Mouse (Mus musculus) heart, embryonic 16.5 days (tissue): ENCODE results near the gene Cdc37l1. TPM values are rescaled to one million over a fixed set of nuclear protein-coding genes. Genes with fewer than 3 reads are reported as not detected.

Source experiments
- ATAC-seq: fragments of 200-750 bp; cut with Nextera tagmentation; replicated peaks from 2 replicates; pipeline ENCODE4 v1.8.0; 2017; ENCODE audit warnings: moderate number of reproducible peaks; ENCODE audit not compliant: insufficient read depth, low FRiP score; ENCODE audit errors: extremely low read depth
- H3K27ac ChIP-seq: fragments of 300-500 bp; sonication (generic); 2 replicates; pipeline ENCODE4 v1.5.1; 2014; ENCODE audit warnings: mild to moderate bottlenecking, low read length, control low read depth, moderate library complexity
- H3K27me3 ChIP-seq: fragments of 300-500 bp; sonication (generic); 2 replicates; pipeline ENCODE4 v1.6.1; 2014; ENCODE audit warnings: low read length, mixed read lengths; ENCODE audit not compliant: control insufficient read depth, insufficient read depth
- H3K36me3 ChIP-seq: fragments of 300-500 bp; sonication (generic); 2 replicates; pipeline ENCODE4 v1.6.1; 2014; ENCODE audit not compliant: control insufficient read depth, insufficient read depth
- H3K4me1 ChIP-seq: fragments of 300-500 bp; sonication (generic); 2 replicates; pipeline ENCODE4 v1.6.1; 2014; ENCODE audit warnings: low read length, mixed read lengths; ENCODE audit not compliant: control insufficient read depth, insufficient read depth
- H3K4me2 ChIP-seq: fragments of 300-500 bp; sonication (generic); 2 replicates; pipeline ENCODE4 v1.6.1; 2014; ENCODE audit warnings: low read depth, mild to moderate bottlenecking, control low read depth, low read length
- H3K4me3 ChIP-seq: fragments of 300-500 bp; sonication (generic); 2 replicates; pipeline ENCODE4 v1.5.1; 2014; ENCODE audit warnings: mild to moderate bottlenecking, control low read depth, low read length
- H3K9ac ChIP-seq: fragments of 300-500 bp; sonication (generic); 2 replicates; pipeline ENCODE4 v1.6.1; 2014; ENCODE audit warnings: low read length, control low read depth
- H3K9me3 ChIP-seq: fragments of 300-500 bp; sonication (generic); replicated peaks from 2 replicates; pipeline ENCODE4 v1.6.1; 2016; ENCODE audit warnings: low read length; ENCODE audit not compliant: control insufficient read depth
- WGBS: fragments of 180-500 bp; shearing (Covaris S2); extraction: QIAGEN DNeasy Blood & Tissue Kit; methylation state at CpG from one replicate; pipeline ENCODE4 v1.1.7; 2014; 5-methylcytosine and 5-hydroxymethylcytosine counted together
- polyA plus RNA-seq: library from polyadenylated mRNA; unstranded; fragments of >200 nt; fragmentation: Nextera tagmentation; extraction: Ambion mirVana; gene quantifications from 2 replicates; pipeline ENCODE4 v1.2.1, GENCODE M21; 2015

Cdc37l1 gene
- polyA plus RNA-seq, 1 experiment from 2014 or later: 55.7 TPM

DNA sequence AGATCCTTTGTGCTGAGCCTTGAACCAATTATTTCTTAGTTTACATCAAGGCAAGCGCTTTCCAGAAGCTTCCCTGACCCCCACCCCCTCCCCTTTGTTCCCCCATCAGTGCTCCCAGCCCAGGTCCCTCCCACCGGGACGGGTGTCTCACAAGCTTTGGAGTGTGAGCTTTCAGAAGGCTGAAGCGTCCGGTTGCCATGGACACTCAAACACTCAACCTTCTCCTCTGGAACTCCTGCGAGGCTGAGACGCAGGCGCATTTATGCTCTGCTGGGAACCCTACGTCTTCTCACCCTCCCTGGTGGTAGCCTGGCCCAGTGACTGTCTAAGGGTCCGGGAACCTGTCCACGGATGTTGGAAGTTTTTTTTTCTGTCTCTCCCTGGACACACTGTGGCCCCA, 22.5 kb upstream of the Cdc37l1 start, which contains the start of gene 4430402I18Rik:
TSS of gene 4430402I18Rik (minus strand) at position 149 of the 400 bp plus-strand sequence.
- H3K9ac ChIP-seq: no peak within 1 kb of the TSS
- no peak for ATAC-seq
- H3K9me3 ChIP-seq: no peaks in the 10 kb centered on the region
- no peaks in the 10 kb centered on the region for H3K36me3 ChIP-seq
- 19% methylated on average over 11 of the region's 11 CpGs for WGBS
- H3K27me3 ChIP-seq: no peaks in the 10 kb centered on the region
- H3K4me2 ChIP-seq: peak within 1 kb of the TSS; percentile 36
- H3K4me3 ChIP-seq: no peak within 1 kb of the TSS
- H3K4me1 ChIP-seq: peaks cover 16% of the 10 kb centered on the region
- no peak within 1 kb of the TSS for H3K27ac ChIP-seq

DNA sequence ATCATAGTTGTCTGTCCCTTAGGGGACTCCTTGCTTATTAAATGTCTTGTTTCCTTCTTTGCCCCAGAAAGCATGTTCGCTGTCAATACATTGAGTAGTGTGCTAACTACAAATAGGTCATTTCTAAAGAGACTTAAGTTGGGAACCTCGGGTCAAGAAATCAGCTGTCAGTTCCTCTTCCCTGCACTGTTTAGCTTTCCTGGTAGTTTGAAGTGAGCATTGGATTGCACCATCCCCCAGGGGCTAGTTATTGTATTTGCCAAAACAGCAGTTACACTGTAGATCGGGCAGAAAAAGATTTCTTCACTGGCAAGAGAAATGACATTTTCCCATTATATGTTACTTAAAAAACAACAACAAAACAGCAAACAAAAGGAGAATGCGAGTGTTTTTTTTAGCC, 22.0 kb upstream of the Cdc37l1 start:
- Histone ChIP-seq H3K9ac (no peak overlapping the region), H3K4me1 (peaks cover 16% of the 10 kb centered on the region), H3K4me3 (no peak overlapping the region), H3K9me3 (no peaks in the 10 kb centered on the region), H3K27ac (no peak overlapping the region), H3K27me3 (no peaks in the 10 kb centered on the region), H3K4me2 (no peak overlapping the region), H3K36me3 (no peaks in the 10 kb centered on the region)
- ATAC-seq: no peak
- WGBS: 68% methylated on average over 4 of the region's 4 CpGs

DNA sequence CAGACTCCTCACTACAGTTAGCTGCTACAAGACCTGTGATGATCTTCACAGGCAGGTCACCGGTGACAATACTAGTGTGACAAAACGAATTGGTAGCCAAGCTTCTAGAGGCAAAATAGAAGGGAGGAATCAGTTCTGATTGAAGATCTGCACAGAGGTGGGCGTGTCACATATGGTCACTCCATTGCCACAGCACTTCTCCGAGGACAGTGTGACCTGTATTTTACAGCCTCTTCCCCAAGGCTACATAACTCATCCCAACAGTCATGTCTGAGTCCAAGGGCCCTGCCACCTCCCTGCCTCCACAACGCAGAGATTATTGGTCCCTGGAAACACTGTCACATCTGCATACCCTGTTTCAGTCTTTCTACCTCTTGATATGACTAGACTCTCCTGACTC, 20.9 kb upstream of the Cdc37l1 start:
- Histone ChIP-seq H3K9me3 (no peaks in the 10 kb centered on the region), H3K4me1 (peaks cover 16% of the 10 kb centered on the region), H3K27me3 (no peaks in the 10 kb centered on the region), H3K4me3 (no peak overlapping the region), H3K9ac (no peak overlapping the region), H3K4me2 (no peak overlapping the region), H3K27ac (no peak overlapping the region), H3K36me3 (no peaks in the 10 kb centered on the region)
- ATAC-seq: no peak
- WGBS: 76% methylated on average over 5 of the region's 5 CpGs

DNA sequence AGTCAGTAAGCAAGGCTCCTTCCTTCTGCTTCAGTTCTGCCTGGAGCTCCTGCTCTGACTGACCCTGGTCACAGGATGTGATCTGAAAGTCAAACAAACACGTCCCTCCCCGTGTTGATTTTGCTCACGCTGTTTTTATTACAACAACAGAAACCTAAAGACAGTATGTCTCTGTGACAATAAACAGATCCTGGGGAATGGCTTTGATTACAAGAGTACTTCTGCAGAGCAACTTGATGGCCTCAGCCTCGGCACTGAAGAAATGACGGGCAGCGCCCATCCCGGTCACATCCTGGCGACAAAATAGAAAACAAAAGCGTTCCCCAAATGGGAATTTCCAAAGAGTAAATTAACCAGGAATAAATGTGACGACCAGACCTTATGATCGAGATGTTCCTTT, 19.9 kb upstream of the Cdc37l1 start:
- H3K27ac ChIP-seq: no peak overlapping the region
- H3K9me3 ChIP-seq: no peaks in the 10 kb centered on the region; the same call in 1 of the 2 replicates
- H3K4me1 ChIP-seq: peaks cover 10% of the 10 kb centered on the region
- H3K36me3 ChIP-seq: no peaks in the 10 kb centered on the region
- H3K9ac ChIP-seq: no peak overlapping the region
- WGBS: 56% methylated on average over 11 of the region's 11 CpGs
- ATAC-seq: no peak
- H3K4me3 ChIP-seq: no peak overlapping the region
- peaks cover 5% of the 10 kb centered on the region for H3K27me3 ChIP-seq
- H3K4me2 ChIP-seq: no peak overlapping the region

DNA sequence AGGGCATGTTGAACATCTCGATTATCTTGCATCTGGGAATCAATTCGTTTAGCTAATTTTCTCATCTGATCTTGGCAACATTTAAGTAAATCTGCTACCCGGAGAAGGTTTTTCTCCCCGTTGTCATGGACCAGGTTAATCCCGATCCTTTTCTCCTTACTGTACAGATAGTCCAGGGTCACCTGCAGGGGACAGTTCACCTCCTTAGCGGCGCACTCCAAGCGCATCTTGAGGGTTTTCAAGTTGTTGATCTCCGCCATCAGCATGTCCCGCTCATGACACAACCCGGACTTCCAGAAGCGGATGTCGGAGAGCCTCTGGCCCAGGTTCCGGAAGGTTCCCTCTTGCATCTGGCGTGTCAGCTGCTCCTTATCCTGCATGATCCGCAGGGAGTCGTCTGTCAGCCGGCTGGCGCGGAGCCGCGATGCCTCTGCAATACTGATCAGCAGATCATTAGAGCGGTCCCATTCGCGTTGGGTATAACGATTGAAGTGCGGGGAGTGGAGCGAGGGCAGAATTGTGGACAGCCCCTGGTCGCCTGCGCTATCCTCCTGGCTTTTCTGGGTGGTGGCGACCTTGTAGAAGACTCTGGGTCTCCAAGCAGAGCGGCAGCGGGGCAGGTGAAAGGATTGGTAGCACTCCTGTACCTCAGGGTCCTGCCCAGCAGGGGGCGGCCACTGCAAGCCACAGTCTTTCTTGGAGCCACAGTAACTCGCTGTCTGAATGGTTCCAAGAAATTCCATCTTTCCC, 15.1 kb upstream of the Cdc37l1 start:
- Histone ChIP-seq H3K9ac (peak overlapping the region; percentile 62), H3K9me3 (no peaks in the 10 kb centered on the region; the same call in 1 of the 2 replicates), H3K27ac (no peak overlapping the region), H3K4me3 (peak overlapping the region; percentile 54), H3K4me2 (peak overlapping the region; percentile 87), H3K27me3 (peaks cover 5% of the 10 kb centered on the region), H3K4me1 (no peaks in the 10 kb centered on the region), H3K36me3 (no peaks in the 10 kb centered on the region)
- no peak; the same call in 1 of the 2 replicates for ATAC-seq
- 17% methylated on average over 35 of the region's 35 CpGs for WGBS

DNA sequence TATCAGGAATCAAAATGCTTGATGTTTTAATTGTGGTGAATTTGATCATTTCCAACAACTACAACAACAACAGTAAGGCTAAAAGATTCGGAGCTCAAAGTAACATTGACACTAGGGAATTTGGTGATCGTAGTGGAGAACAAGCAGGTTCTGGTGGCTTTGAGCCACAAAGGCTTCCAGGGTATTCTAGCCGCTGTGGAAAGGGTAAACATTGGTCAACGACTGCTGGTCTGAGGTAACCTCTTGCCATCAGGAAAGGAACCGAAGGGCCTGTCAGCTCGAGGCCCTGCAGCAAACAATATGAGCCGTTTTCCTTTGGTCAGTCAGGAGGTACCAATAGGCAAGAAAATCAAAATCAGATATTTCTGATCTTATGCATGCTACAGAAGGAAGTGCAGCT, 7.5 kb upstream of the Cdc37l1 start:
- no peak overlapping the region for H3K4me3 ChIP-seq
- 70% methylated on average over 7 of the region's 7 CpGs for WGBS
- H3K9ac ChIP-seq: no peak overlapping the region
- no peak overlapping the region for H3K27ac ChIP-seq
- ATAC-seq: no peak
- H3K9me3 ChIP-seq: no peaks in the 10 kb centered on the region
- H3K4me1 ChIP-seq: no peaks in the 10 kb centered on the region
- H3K4me2 ChIP-seq: no peak overlapping the region
- H3K27me3 ChIP-seq: no peaks in the 10 kb centered on the region
- no peaks in the 10 kb centered on the region for H3K36me3 ChIP-seq

DNA sequence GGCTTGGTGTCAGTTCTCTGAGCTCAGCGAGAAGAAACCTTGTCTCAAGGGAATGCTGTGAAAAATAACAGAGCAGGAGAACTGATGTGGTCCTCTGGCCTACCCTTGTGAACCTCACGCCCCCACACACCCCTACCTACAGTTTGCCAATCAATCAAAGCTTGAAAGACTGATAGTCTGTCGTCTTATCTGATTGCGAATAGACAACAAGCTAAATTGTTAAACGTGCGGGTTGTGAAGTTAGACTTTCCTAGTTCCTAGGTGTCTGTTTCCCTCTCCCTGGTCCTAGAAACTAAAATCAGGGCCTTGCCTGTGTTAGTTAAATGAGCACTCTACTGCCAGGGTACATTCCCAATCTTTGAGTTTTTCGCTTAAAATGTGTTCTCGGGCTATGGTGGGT, 637 bp upstream of the Cdc37l1 start:
- ATAC-seq: no peak
- peak overlapping the region; percentile 96 for H3K9ac ChIP-seq
- H3K27ac ChIP-seq: peak overlapping the region; percentile 99
- H3K27me3 ChIP-seq: no peaks in the 10 kb centered on the region
- WGBS: 46% methylated on average over 8 of the region's 8 CpGs
- peak overlapping the region; percentile 58 for H3K4me2 ChIP-seq
- peak overlapping the region; percentile 94 for H3K4me3 ChIP-seq
- H3K4me1 ChIP-seq: peaks cover 14% of the 10 kb centered on the region
- peaks cover 5% of the 10 kb centered on the region for H3K36me3 ChIP-seq
- H3K9me3 ChIP-seq: no peaks in the 10 kb centered on the region

DNA sequence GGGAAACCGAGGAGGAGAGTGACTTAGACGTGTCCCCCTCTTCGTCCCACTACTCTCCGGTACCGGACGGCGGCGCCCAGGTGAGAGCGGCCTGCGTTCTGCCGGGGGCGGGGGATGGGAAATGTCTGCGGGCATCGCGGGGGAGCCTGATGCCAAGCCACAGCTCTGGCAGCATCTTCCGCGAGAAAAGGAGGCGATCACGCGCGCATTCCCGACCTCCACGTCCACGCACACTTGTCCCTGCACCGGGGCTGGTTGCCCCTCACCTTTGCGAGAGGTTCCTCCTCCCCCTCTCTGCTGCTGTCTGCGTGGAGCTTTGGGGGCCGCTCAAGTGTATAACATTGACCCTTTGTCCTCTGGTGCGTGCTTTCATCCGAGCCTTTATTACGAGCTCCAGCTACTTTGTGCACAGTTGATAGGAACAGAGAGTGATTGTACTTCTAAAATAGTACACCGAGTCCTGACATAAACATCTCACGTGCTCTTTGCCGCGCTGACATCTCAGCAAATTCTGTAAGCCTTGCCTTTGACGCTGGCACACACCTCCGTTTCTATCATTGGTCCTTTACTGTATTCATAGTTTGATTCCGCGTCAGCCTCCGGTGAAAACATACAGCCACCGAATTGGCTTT, 554 bp downstream of the Cdc37l1 start:
- peaks cover 22% of the 10 kb centered on the region for H3K4me1 ChIP-seq
- peak; percentile 70 for ATAC-seq
- H3K4me3 ChIP-seq: peak overlapping the region; percentile 94
- WGBS: under 1% methylated on average over 41 of the region's 41 CpGs
- H3K9me3 ChIP-seq: no peaks in the 10 kb centered on the region
- H3K27me3 ChIP-seq: no peaks in the 10 kb centered on the region
- H3K36me3 ChIP-seq: peaks cover 17% of the 10 kb centered on the region
- H3K9ac ChIP-seq: peak overlapping the region; percentile 96
- H3K27ac ChIP-seq: peak overlapping the region; percentile 99
- H3K4me2 ChIP-seq: peak overlapping the region; percentile 87

DNA sequence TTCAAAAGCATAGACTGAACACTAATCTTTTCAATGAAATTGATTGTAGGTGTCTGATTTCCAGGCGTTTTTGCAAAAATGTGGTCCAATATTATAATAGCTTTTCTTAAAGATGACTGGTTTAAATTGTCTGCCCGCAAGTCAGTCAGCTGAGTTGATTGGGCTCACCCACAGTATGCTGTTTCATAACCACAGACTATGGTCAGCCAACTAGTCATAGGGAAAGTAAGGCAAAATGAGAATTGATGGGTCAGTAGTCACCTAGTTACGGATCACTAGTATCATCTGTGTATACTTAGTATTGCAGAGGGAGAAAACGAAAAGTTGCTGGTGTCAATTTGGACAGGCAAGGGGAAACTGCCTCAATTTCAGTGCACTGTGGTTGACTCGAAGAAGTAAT, 1.2 kb downstream of the Cdc37l1 start:
- ATAC-seq: no peak
- H3K27me3 ChIP-seq: no peaks in the 10 kb centered on the region
- H3K4me2 ChIP-seq: peak overlapping the region; percentile 87
- H3K4me3 ChIP-seq: peak overlapping the region; percentile 94
- no peaks in the 10 kb centered on the region for H3K9me3 ChIP-seq
- H3K27ac ChIP-seq: peak overlapping the region; percentile 99
- H3K9ac ChIP-seq: peak overlapping the region; percentile 96
- peaks cover 25% of the 10 kb centered on the region for H3K4me1 ChIP-seq
- peaks cover 19% of the 10 kb centered on the region for H3K36me3 ChIP-seq
- WGBS: 66% methylated on average over 5 of the region's 5 CpGs
